Mouse (Mus musculus) intestine, embryonic 16.5 days (tissue): Measurements from ENCODE around the gene Chst12. TPM values are rescaled to one million over a fixed set of nuclear protein-coding genes. Genes with fewer than 3 reads are reported as not detected.

Experiments
- ATAC-seq: fragments of 200-750 bp; cut with Nextera tagmentation; 2 replicates; pipeline ENCODE4 v1.8.0; 2017; ENCODE audit warnings: moderate TSS enrichment, moderate library complexity
- H3K27ac ChIP-seq: fragments of 300-500 bp; sonication (generic); 2 replicates; pipeline ENCODE4 v1.5.1; 2014; ENCODE audit warnings: mild to moderate bottlenecking, low read length
- H3K27me3 ChIP-seq: fragments of 300-500 bp; sonication (generic); replicated peaks from 2 replicates; pipeline ENCODE4 v1.6.1; 2014; ENCODE audit warnings: low read length, control low read depth, mixed read lengths; ENCODE audit not compliant: control insufficient read depth, insufficient read depth
- H3K36me3 ChIP-seq: fragments of 300-500 bp; sonication (generic); 2 replicates; pipeline ENCODE4 v1.6.1; 2014; ENCODE audit warnings: low read length, control low read depth; ENCODE audit not compliant: control insufficient read depth, insufficient read depth
- H3K4me1 ChIP-seq: fragments of 300-500 bp; sonication (generic); 2 replicates; pipeline ENCODE4 v1.6.1; 2014; ENCODE audit warnings: low read length, control low read depth, mixed read lengths; ENCODE audit not compliant: control insufficient read depth, insufficient read depth
- H3K4me2 ChIP-seq: fragments of 300-500 bp; sonication (generic); 2 replicates; pipeline ENCODE4 v1.6.1; 2014; ENCODE audit warnings: low read depth, low read length, control low read depth
- H3K4me3 ChIP-seq: fragments of 300-500 bp; sonication (generic); 2 replicates; pipeline ENCODE4 v1.5.1; 2014; ENCODE audit warnings: mild to moderate bottlenecking, low read length
- H3K9ac ChIP-seq: fragments of 300-500 bp; sonication (generic); 2 replicates; pipeline ENCODE4 v1.6.1; 2014; ENCODE audit warnings: low read depth, low read length
- H3K9me3 ChIP-seq: fragments of 300-500 bp; sonication (generic); 2 replicates; pipeline ENCODE4 v1.6.1; 2016; ENCODE audit warnings: low read length, control low read depth; ENCODE audit not compliant: control insufficient read depth
- WGBS: fragments of 180-500 bp; shearing (Covaris S2); extraction: QIAGEN DNeasy Blood & Tissue Kit; methylation state at CpG from one replicate; pipeline ENCODE4 v1.1.7; 2014; 5-methylcytosine and 5-hydroxymethylcytosine counted together
- polyA plus RNA-seq: library from polyadenylated mRNA; unstranded; fragments of >200 nt; fragmentation: Nextera tagmentation; extraction: Ambion mirVana; gene quantifications from 2 replicates; pipeline ENCODE4 v1.2.1, GENCODE M21; 2015

The Chst12 gene
- polyA plus RNA-seq, 1 experiment from 2014 or later, result 21.0 TPM

DNA sequence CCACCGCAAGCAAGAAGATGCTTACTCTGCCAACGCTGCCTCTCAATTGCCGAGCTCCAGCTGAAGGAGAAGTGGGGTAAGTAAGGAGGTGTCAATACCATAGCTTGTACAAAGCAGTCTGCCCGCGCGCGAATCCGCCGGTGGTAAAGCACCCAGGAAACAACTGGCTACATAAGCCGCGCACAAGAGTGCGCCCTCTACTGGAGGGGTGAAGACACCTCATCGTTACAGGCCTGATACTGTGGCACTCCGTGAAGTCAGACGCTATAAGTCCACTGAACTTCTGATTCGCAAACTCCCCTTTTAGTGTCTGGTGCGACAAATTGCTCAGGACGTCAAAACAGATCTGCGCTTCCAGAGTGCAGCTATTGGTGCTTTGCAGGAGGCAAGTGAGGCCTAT, 41.0 kb downstream of the Chst12 start:
- Histone ChIP-seq H3K27me3 (no peaks in the 10 kb centered on the region), H3K9ac (no peak overlapping the region), H3K4me1 (0 out of 2 replicates have a peak, but pooled peaks cover 3% of the 10 kb centered on the region), H3K4me2 (no peak overlapping the region), H3K9me3 (no peaks in the 10 kb centered on the region), H3K36me3 (no peaks in the 10 kb centered on the region), H3K4me3 (no peak overlapping the region), H3K27ac (no peak overlapping the region)
- no peak for ATAC-seq
- 87% methylated on average over 19 of the region's 19 CpGs for WGBS

DNA sequence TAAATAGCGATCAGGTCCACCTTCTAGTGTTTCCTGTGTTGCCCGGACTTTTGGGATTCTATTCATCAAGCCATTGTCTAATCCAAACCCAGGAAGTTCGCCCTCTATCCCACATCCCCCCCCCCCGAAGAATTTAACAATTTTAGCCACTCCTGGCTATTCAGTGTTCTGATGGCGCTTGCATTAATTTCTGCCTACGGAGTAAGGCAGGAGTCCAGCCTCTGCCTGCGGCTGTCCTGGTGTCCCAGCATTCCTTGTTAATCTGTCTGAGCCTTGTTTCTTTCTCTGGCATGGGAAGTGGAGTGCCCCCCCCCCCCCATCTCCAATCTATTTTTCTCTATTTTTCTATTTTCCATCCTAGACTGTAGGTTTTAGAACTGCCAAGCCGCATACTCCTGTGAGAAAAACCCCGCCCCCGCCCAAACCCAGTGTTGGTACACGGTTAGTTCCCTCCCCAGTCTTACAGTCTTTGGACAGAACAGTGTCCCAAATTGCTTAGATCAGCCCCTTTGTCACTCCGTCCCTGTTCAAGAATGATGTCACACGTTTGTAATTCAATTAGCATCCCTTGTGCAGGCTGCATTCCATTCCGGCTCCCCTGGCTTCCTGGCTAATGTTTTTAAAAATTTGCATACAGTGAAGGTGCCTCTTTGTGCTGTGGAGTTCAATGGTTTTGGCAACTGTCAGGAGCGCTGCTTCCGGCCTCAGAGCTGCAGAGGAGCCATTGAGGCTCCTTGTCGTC, 44.1 kb downstream of the Chst12 start:
- ATAC-seq, result no peak
- Histone ChIP-seq H3K9ac (no peak overlapping the region), H3K27ac (no peak overlapping the region), H3K4me2 (0 out of 2 replicates have a peak overlapping the region, but pooled peaks have one; percentile 9), H3K4me1 (0 out of 2 replicates have a peak, but pooled peaks cover 3% of the 10 kb centered on the region), H3K36me3 (no peaks in the 10 kb centered on the region), H3K27me3 (no peaks in the 10 kb centered on the region), H3K4me3 (no peak overlapping the region), H3K9me3 (no peaks in the 10 kb centered on the region)
- WGBS, result 34% methylated on average over 17 of the region's 17 CpGs

DNA sequence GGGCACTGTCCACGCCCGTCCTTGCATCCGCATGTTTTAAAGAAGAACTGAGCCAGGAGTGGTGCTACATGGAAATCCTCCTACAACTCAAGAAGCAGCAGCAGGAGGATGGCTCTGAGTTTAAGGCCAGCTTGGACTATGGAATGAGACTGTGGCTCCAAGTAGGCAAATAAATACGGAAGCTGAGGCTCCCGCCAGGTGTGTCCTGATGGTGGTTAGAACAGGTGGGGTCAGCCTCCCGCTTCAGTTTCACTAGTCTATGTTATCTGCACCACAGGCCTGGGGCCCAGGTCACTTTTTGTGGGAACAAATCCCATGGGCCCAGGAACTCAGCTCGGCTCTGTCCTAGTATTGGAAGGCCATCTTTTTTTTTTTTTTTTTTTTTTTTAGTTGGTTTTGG, 48.4 kb downstream of the Chst12 start:
- Histone ChIP-seq H3K27ac (no peak overlapping the region), H3K4me2 (no peak overlapping the region), H3K27me3 (no peaks in the 10 kb centered on the region), H3K4me3 (no peak overlapping the region), H3K9ac (no peak overlapping the region), H3K4me1 (0 out of 2 replicates have a peak, but pooled peaks cover 3% of the 10 kb centered on the region), H3K9me3 (no peaks in the 10 kb centered on the region), H3K36me3 (no peaks in the 10 kb centered on the region)
- peak; percentile 68 for ATAC-seq
- 77% methylated on average over 7 of the region's 7 CpGs for WGBS

DNA sequence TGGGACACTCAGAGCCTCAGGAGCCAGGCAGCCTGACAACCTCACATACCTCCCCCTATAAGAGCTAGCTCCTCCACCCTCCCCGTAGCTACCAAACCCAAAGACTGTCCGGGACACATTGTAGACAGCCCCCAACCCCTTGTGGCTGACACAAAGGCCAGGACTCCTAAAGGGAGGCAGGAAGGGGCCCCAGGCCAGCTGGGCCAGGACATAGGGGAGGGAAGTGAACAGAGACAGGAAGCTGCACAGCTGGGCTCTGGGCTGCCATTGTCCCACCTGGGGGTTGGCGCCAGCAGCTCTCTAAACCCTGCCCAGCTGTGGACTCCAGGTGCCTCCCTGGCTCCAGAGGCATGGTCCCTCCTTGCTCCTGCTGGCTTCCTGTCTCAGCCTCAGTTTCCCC, 51.5 kb downstream of the Chst12 start:
- no peak for ATAC-seq
- Histone ChIP-seq H3K9me3 (no peaks in the 10 kb centered on the region), H3K36me3 (no peaks in the 10 kb centered on the region), H3K27me3 (no peaks in the 10 kb centered on the region), H3K4me1 (no peaks in the 10 kb centered on the region), H3K4me2 (no peak overlapping the region), H3K9ac (no peak overlapping the region), H3K4me3 (no peak overlapping the region), H3K27ac (no peak overlapping the region)
- 72% methylated on average over 3 of the region's 3 CpGs for WGBS

DNA sequence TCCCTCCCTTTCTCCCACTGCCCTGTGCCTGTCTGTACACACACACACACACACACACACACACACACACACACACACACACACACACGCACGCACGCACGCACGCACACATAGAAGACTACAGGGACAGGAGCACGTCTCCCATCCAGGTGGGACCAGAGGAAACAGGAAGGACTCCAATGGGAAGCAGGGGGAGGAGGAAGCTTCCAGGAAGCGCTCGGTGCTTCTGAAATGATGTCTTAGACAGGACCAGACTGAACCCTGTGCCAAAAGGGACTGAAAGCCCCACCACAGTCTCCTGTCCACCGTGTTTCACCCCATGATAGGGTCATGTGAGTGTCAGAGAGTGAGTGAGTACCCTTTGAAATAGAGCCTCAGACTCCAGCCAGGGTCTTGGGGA, 57.3 kb downstream of the Chst12 start:
- Histone ChIP-seq H3K36me3 (no peaks in the 10 kb centered on the region), H3K4me1 (peaks cover 21% of the 10 kb centered on the region), H3K4me2 (no peak overlapping the region), H3K27ac (no peak overlapping the region), H3K4me3 (no peak overlapping the region), H3K9ac (no peak overlapping the region), H3K9me3 (no peaks in the 10 kb centered on the region), H3K27me3 (no peaks in the 10 kb centered on the region; the same call in 1 of the 2 replicates)
- ATAC-seq, result no peak
- WGBS, result 76% methylated on average over 6 of the region's 9 CpGs

DNA sequence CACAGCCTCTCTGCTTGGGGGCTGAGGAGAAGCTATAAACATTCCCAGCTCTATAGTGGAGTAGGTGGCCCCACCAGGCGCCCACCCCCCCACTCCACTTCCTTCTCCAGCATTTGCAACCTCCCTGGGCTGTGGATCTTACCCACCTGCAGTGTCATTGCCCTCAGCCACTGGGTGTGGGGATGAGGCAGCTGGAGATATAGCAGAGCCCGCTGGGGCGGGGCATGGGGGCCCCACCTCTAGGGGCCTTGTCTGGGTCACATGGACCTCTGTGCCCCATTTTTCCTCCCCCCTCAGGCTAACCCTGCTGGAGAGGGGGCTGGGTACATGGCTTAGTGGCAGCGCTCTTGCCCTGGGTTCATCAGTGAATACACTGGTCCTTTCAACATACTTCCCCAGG, 59.5 kb downstream of the Chst12 start, which contains the start of gene Grifin:
Gene Grifin (minus strand): TSS at position 176 of the 400 bp plus-strand sequence.
- Histone ChIP-seq H3K4me3 (no peak within 1 kb of the TSS), H3K27ac (0 out of 2 replicates have a peak within 1 kb of the TSS, but pooled peaks have one; percentile 4), H3K36me3 (no peaks in the 10 kb centered on the region), H3K9me3 (no peaks in the 10 kb centered on the region), H3K9ac (no peak within 1 kb of the TSS), H3K4me2 (no peak within 1 kb of the TSS), H3K27me3 (no peaks in the 10 kb centered on the region; the same call in 1 of the 2 replicates), H3K4me1 (peaks cover 31% of the 10 kb centered on the region)
- WGBS, result 70% methylated on average over 4 of the region's 4 CpGs
- peak; percentile 60 for ATAC-seq

DNA sequence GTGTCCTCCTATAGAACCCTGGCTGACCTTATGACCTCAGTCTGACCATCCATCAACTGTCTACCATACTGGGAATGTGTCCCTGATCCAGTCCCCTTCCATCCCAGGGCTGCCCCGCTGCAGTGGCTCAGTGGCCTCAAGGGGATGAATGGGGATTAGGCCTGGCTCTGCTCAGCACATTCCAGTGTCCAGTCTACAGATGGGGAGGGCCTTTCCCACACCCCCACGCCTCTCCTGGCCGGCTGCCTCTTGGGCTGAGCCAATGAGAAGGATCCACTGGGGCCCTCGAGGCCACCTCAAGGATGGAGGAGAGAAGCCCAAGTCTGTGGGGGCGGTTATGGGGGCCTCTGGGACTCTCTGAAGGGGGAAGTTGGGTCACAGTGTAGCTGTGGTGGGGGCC, 60.1 kb downstream of the Chst12 start:
- 46% methylated on average over 5 of the region's 5 CpGs for WGBS
- Histone ChIP-seq H3K27me3 (no peaks in the 10 kb centered on the region; the same call in 1 of the 2 replicates), H3K9me3 (no peaks in the 10 kb centered on the region), H3K36me3 (no peaks in the 10 kb centered on the region), H3K4me1 (peaks cover 31% of the 10 kb centered on the region), H3K4me2 (no peak overlapping the region), H3K27ac (no peak overlapping the region), H3K4me3 (no peak overlapping the region), H3K9ac (no peak overlapping the region)
- peak; percentile 41 for ATAC-seq

DNA sequence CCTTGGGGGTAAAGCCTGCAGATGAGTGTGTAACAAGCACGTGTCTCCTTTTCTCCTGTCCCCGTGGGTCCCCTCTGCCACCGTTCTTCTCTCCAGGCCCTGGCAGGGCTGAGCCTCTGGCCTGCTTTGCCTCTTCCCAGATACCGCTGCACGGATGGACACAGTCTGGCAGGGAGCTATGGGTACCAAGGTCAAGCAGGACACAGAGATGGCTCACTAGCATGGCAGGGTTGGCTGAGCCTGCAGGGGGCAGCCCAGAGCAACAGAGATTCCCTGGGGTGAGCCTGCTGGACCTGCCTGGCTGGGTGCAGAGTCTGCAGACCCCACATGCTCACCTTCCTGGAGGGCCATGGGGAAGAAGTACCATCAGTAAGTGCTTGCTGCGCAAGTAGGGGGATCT, 60.5 kb downstream of the Chst12 start:
- Histone ChIP-seq H3K4me1 (peaks cover 31% of the 10 kb centered on the region), H3K4me2 (no peak overlapping the region), H3K9ac (no peak overlapping the region), H3K9me3 (no peaks in the 10 kb centered on the region), H3K27me3 (no peaks in the 10 kb centered on the region; the same call in 1 of the 2 replicates), H3K4me3 (no peak overlapping the region), H3K36me3 (no peaks in the 10 kb centered on the region), H3K27ac (0 out of 2 replicates have a peak overlapping the region, but pooled peaks have one; percentile 4)
- WGBS, result 66% methylated on average over 6 of the region's 6 CpGs
- peak; percentile 28; the same call in 1 of the 2 replicates for ATAC-seq

DNA sequence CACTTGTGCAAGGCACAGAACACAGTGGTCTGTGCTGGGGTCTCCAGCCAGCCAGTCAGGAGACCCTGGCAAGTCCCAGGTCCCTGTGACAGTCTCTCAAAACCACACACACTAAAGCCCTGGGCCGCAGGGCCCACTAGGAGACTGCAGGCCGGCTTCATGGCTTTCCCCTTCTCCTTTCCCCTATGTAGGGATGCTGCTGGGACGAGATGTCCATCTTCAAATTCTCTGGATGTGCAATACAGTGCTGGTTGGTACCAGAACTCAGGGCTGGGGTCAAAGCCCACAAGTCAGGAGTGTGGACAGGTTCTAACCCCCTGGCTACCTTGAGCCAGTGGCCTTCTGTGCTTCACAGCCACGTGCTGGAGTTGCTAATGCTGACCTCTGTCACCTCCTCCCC, 60.9 kb downstream of the Chst12 start:
- Histone ChIP-seq H3K4me3 (no peak overlapping the region), H3K9me3 (no peaks in the 10 kb centered on the region), H3K4me1 (peaks cover 31% of the 10 kb centered on the region), H3K4me2 (no peak overlapping the region), H3K27me3 (no peaks in the 10 kb centered on the region; the same call in 1 of the 2 replicates), H3K36me3 (no peaks in the 10 kb centered on the region), H3K9ac (no peak overlapping the region), H3K27ac (no peak overlapping the region)
- no peak for ATAC-seq
- 78% methylated on average over 4 of the region's 4 CpGs for whole genome bisulfite sequencing
